Mouse (Mus musculus): Measurements from ENCODE around the gene Emc10.

DNA sequence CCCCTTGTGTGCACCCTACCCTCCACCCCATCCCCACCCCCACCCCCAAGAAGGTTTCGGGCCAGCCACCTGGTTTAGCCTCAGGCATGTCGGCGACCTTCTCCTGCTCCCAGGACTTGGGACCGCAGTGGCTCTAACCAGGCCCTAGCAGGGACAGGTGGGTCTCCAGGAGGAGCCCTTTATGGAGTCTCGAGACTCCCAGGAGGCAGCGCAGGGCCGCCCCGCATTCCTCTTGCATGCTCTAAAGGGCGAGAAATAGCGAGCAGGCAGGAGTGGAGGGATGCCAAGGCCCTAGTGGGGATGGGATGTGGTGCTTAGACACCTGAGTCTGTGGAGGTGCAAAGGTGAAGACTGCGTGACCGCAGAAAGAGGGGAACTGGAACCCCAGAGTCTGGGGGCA is 28.2 kb upstream of the Emc10 start, which contains the start of gene Mybpc2:
- TF ChIP-seq CTCF (IDR thresholded peaks at IDR 0.05; ENCODE audit: low read depth, low read length) = no peak
- TF ChIP-seq POLR2A (IDR thresholded peaks at IDR 0.05; ENCODE audit: insufficient read depth, low read length) = no peak
